Mouse (Mus musculus): Measurements from ENCODE around the gene Cdk17.
A peak's percentile ranks its signal among the peaks of the same experiment; 100 is the strongest.

Cdk17 gene

GRCm38 (mm10) chr10:93167311-93167710 lies 6.6 kb downstream of the Cdk17 start:
- no peak for DNase-seq (ENCODE audit: low read depth, low spot score)

DNA sequence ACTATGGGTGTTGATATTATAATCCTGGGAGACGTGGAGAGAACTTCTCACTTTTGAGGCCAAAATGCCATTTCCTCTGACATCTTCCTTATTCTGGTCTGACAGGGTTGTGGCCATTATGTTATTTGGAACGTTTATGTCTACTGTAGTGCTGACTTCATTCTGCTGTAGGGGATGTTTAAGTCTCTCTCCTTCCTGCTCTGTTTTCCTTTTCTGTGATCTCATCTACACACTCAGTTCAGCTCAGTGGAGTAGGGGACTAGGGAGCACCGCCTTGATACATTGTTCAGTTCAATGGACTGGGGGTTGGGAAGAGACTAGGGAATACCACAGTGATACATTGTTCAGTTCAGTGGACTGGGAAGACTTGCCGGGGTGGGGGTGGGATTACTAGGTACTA lies 7.4 kb downstream of the Cdk17 start:
- peak; percentile 39 for DNase-seq (ENCODE audit: low read depth, low spot score)

GRCm38 (mm10) chr10:93171182-93171855 lies 10.6 kb downstream of the Cdk17 start:
- DNase-seq (ENCODE audit: low read depth, low spot score), result no peak

DNA sequence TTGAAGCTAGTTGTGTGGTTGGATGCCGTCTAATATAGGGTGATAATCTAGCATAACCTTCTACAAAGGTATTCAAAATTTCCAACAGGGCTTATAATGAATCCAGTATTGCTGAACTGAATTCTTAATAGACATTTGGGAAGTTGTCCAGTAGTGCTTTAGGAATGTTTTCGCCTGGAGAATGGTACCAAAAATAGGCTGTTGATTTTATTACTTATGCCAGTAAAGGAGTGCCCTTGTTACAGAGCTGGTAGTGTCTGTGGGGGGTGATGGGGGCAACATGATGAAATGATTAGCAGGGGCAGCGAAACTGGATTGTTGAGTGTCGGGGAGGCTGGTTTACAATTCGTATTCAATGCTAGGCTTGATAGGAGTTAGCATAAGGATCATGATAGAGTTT lies 16.8 kb downstream of the Cdk17 start:
- DNase-seq (ENCODE audit: low read depth, low spot score), result no peak

DNA sequence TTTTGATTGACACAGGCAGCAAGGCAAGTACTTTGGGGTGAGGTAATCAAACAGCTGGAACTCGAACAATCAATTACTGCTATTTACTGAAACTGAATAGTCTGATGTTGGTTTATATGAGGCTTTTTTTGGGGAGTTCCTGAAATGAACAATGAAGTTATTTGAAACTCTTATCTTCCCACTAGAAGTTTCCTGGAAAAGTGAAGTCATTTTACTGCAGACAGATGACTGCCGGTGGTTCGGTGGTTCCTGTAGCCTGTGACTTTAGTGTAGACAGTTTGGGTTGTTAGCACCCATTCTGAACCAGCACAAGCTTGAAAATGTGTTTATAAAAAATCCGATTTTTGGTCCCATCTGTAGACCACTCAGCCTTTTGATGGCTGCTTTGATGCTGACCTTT lies 17.2 kb downstream of the Cdk17 start:
- no peak for DNase-seq (ENCODE audit: low read depth, low spot score)

GRCm38 (mm10) chr10:93178662-93179061 lies 18.0 kb downstream of the Cdk17 start:
- peak; percentile 57 for DNase-seq (ENCODE audit: low read depth, low spot score)

DNA sequence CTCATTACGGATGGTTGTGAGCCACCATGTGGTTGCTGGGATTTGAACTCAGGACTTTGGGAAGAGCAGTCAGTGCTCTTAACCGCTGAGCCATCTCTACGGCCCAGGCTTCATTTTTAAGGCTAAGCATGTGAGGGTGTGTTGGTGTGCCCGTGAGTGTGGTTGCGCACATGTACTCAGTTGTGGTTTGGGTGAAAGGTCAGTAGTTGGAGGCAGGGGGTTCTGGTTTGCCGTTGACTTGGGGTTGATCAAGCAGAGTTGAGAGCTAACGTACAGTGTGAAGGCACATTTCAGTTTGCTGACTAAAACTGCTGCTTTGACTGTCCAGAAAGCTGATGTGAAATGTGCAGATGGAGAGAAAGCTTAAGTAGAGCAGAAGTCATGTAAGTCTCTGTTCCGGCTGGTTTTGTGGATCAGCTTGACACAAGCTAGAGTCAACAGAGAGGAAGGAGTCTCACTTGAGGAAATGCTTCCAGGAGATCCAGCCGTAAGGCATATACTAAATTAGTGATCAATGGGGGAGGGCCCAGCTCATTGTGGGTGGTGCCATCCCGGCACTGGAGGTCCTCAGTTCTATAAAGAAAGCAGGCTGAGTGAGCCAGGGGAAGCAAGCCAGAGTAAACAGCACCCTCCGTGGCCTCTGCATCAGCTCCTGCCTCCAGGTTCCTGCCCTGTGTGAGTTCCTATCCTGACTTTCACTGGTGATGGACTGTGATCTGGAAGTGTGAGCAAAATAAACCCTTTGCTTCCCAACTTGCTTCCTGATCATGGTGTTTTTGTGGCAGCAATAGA lies 19.2 kb downstream of the Cdk17 start:
- DNase-seq (ENCODE audit: low read depth, low spot score), result no peak

DNA sequence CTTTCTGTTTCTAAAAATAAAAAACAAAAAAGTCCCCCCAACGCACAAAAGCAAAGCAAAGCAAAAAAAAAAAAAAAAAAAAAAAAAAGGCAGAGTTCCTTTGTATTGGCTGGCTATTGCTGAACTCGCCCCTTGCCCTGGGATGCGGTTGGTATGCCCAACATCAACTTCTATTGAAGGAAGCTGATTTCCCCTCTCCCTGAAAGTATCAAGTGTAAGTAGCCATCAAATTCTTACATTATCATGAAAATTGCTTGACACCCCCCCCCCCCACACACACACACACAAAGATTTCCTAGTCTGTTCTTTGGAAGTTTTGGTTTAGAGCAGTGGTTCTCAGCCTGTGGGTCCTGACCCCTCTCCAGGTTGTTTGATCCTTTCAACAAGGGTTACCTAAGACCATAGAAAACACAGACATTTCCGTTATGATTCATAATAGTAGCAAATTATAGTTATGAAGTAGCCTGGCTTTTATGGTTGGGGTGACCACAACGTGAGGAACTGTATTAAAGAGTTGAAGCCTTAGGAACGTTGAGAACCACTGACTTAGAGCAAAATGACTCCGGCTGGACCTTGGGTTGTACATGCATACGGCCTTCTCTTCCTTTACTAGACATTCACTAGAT lies 23.8 kb downstream of the Cdk17 start:
- DNase-seq (ENCODE audit: low read depth, low spot score), result peak; percentile 59

- DNase-seq (ENCODE audit: low read depth, low spot score), result peak; percentile 90
These were observed 27.8 kb downstream of the Cdk17 start for GRCm38 (mm10) chr10:93188440-93188999.

DNA sequence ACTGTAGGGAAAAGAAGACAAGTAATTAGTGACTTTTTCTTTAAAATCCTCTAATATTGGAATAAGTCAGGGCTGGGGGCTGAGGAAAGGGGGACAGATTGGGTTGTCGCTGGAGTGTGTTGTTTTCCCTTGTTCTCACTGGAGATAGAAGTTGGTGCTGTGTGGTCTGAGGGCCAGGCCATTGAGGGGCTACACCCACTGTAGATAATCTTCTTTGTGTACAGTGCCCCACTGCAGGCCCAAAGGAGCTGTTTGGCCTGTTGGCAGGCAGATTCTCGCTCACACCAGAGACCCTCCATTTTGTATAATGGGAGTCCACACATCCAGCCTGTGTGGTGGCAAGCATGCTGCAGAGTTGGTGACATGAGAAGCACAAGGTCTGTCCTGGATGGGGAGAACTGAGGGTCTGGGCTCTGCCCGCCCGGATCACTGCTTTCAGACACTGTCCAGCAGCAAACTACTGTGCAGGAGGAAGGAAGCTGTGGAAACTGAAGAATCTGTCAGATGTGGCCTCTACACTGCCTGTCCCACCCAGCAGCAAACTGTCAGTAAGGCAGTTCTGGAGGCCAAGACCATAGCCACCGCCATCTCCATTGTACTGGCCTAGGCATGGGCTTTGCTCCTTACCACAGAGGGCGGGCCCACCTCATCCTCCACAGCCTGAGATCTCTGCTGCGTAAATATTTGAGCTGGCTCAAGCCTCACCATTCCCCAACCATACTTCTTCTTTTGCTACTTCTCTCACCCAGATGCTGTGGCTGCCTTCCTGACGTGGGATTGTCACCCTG lies 30.0 kb downstream of the Cdk17 start:
- no peak for DNase-seq (ENCODE audit: low read depth, low spot score)

DNA sequence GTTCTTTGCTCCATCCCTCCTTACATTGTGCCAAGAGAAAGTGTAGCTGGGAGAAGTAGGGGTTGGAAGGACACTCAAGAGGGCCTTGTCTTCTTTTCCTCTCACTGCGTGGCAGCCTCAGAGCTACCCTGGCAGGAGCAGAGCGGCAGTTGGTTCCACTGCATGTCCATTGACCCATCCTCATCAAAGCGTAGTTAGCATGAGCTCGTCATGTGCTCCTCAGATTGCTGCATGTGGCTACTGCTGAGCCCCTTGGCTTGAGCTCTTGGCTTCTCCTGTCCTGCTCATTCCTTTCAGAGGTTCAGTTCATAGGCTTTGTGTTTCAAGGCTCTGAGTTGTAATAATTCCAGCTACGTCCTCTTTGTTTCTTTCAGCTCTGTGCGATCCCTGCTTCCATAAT lies 36.4 kb downstream of the Cdk17 start:
- no peak for DNase-seq (ENCODE audit: low read depth, low spot score)

GRCm38 (mm10) chr10:93198958-93199357 lies 38.3 kb downstream of the Cdk17 start:
- no peak for DNase-seq (ENCODE audit: low read depth, low spot score)

DNA sequence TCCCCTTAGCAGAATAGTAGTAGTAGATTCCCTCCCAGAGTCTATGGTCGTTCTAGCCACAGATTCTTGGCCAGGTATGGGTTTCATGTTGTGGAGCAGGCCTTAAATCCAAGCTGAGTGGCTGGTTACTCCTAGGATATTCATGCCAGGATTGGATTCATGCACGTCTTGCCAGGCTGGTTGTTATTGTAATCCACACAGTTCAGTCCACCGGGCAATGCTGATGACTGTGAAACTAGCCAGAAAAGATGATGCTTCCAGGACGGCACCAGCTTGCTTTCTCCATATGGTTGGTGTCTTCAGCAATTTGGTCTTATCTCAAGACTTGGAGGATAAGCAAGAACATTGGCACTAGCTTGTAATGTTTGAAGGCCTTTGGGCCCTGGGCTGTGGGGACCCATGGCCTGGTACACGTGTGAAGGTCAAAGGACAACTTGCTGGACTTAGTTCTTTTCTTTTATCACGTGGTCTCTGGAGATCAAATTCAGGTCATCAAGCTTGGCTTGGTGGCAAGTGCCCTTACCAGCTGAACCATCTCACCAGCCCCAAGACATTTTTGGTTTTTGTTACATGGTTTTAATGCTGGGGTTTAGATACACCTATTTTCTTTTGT lies 41.3 kb downstream of the Cdk17 start:
- DNase-seq (ENCODE audit: low read depth, low spot score), result no peak

DNA sequence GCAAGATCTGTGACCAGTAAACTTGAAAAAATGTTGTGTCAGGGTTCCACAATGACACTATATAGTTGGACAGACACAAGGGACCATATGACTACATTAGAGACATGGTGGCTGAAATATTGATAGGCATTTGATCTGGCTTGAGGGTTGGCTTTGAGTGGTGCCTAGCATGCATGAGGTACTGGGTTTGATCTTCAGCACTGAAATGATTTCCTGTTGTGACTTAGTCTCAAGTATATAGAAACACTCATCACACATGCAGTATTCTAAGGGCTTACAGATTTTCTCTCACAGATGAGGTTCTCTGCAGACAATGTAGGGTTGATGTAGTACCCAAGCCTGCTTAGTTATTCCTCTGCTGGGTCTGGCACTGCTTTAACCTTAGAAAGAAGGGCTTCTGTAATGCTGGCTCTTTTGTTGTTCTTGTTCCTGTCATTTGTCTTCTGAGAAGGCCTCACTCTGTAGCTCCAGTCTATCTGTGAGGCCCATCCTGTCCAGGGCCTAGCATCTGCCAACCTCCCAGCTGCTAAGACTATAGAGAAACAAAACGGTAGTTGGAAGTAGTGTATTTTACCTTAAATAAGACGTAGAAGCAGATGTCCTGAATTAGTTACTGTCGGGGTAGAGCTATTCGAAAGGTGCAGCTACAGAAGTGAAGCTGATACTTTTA lies 44.7 kb downstream of the Cdk17 start:
- no peak for DNase-seq (ENCODE audit: low read depth, low spot score)

DNA sequence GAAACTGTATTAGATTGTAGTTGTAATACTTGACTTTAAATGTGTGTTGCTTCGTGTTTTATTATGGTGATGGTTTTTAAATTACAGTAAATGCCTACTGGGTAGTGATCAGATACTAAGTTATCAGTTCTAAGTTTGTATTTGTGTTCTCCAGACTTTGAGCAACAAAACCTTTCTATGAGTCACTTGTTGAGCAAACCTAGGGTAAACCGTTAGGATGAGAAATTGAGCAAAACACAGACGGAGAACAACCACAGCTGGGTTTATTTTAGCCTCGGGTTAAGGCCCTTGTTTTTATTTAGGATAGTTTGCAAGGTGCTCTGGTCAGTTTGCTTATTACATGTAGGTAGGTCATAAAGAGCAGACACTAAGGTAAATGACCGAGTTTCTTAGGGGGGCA lies 46.5 kb downstream of the Cdk17 start:
- no peak for DNase-seq (ENCODE audit: low read depth, low spot score)

DNA sequence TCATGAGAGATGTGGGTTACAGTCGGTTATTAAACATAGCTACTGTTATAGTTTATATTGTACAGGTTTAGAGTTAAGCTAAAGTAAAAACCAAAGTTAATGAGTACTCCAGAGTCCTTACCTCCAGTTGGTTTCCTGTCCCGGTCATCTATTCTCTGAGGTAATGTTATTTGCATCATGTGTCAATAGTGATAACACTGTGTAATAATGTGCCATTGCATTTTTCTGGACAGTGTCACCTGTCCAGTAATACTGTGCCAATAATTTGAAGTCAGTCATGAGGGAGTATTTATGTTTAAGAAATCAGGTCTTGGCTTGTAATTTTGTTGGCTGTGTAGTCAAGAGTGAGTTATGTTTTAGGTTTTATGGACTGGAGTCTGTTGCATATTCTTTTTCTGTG lies 52.0 kb downstream of the Cdk17 start:
- DNase-seq (ENCODE audit: low read depth, low spot score), result no peak

GRCm38 (mm10) chr10:93213339-93213738 lies 52.7 kb downstream of the Cdk17 start:
- DNase-seq (ENCODE audit: low read depth, low spot score), result peak; percentile 25

- DNase-seq (ENCODE audit: low read depth, low spot score), result no peak
These were observed 53.6 kb downstream of the Cdk17 start for GRCm38 (mm10) chr10:93214251-93214650.

GRCm38 (mm10) chr10:93215051-93215763 lies 54.5 kb downstream of the Cdk17 start:
- no peak for DNase-seq (ENCODE audit: low read depth, low spot score)

- no peak for DNase-seq (ENCODE audit: low read depth, low spot score)
These were observed 65.1 kb downstream of the Cdk17 start for GRCm38 (mm10) chr10:93225751-93226150.

Measured in ZHBTc4 (cell line).